Mouse (Mus musculus) adrenal gland, postnatal 36 days (tissue): ENCODE measurements around the gene Nrxn2. TPM values are rescaled to one million over a fixed set of nuclear protein-coding genes. Genes with fewer than 3 reads are reported as not detected.

Experiments used
- DNase-seq, 2 experiments: peaks; one replicate each; pipeline ENCODE4 v3.0.0; 2021; ENCODE audit warnings: mixed read lengths in 1 of 2
- total RNA-seq, 2 experiments: library from RNA; stranded (reverse); gene quantifications; 2 replicates each; pipeline ENCODE4 v1.2.3; 2021

Gene Nrxn2
- total RNA-seq, 2 experiments from 2014 or later, result 9.2 TPM

DNA sequence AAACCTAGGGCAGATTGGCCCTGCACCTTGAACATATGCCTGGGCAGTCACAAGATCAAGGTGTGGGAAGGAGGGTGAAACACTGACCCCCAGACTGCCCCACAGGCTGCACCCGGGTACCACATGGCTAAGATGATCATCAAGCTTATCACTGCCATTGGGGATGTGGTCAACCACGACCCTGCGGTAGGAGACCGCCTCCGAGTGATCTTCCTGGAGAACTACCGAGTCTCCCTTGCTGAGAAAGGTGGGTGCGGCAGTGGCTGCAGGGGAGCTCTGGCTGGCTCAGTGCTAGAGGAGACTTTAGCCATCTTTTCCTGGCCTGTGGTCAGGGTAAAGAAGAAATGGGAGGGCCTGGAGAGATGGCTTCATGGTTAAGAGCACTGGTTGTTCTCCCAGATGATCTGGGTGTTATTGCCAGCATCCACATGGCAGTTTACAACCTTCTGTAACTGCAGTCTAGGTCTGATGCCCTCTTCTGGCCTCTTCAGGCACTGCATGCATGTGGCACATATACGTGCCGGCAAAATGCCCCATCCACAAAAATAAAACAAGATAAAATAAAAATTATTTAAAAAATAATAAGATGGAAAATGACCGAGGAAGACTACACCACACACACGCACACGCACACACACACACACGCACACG, 25.7 kb upstream of the Nrxn2 start:
- DNase-seq, result no peak

DNA sequence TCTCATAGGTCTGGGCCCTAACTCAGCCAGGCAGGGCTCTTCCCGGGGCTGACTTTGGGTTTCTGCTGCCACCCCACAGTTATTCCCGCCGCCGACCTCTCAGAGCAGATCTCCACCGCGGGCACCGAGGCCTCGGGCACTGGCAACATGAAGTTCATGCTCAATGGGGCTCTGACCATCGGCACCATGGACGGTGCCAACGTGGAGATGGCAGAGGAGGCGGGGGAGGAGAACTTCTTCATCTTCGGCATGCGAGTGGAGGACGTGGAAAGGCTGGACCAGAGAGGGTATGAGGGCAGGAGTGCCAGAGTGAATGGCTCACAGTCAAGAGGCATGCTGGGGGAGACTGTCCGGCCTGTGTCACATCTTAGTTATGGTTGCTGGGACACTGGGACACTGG, 24.9 kb upstream of the Nrxn2 start:
- no peak for DNase-seq

DNA sequence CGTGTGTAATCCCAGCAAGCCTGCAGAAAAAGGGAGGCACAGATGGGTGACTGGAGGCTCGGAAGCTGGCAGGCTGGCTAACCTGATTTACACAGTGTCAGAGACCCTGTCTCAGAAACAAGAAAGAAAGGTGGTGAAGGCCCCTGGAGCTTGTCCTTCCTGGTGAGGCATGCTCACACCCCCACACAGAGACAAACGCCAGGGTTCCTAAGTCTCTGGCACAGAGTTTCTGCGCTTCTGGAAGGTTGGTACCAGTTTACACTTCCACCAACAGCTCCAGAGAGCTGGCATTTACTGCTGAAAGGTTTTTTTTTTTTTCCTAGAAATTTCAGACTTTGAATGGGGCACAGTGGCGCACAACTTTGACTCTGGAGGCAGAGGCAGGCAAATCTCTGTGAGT, 22.3 kb upstream of the Nrxn2 start:
- DNase-seq, result no peak

GRCm38 (mm10) chr19:6397582-6398249, 20.8 kb upstream of the Nrxn2 start:
- DNase-seq, result no peak

- DNase-seq, result peak; percentile 76 to 83
Measured at GRCm38 (mm10) chr19:6398447-6399284, 19.9 kb upstream of the Nrxn2 start.

GRCm38 (mm10) chr19:6399285-6400095, 19.0 kb upstream of the Nrxn2 start, which contains the start of gene Rasgrp2:
Gene Rasgrp2, plus strand, starts transcription at chr19:6399340.
- peak; percentile 67 to 76 for DNase-seq

DNA sequence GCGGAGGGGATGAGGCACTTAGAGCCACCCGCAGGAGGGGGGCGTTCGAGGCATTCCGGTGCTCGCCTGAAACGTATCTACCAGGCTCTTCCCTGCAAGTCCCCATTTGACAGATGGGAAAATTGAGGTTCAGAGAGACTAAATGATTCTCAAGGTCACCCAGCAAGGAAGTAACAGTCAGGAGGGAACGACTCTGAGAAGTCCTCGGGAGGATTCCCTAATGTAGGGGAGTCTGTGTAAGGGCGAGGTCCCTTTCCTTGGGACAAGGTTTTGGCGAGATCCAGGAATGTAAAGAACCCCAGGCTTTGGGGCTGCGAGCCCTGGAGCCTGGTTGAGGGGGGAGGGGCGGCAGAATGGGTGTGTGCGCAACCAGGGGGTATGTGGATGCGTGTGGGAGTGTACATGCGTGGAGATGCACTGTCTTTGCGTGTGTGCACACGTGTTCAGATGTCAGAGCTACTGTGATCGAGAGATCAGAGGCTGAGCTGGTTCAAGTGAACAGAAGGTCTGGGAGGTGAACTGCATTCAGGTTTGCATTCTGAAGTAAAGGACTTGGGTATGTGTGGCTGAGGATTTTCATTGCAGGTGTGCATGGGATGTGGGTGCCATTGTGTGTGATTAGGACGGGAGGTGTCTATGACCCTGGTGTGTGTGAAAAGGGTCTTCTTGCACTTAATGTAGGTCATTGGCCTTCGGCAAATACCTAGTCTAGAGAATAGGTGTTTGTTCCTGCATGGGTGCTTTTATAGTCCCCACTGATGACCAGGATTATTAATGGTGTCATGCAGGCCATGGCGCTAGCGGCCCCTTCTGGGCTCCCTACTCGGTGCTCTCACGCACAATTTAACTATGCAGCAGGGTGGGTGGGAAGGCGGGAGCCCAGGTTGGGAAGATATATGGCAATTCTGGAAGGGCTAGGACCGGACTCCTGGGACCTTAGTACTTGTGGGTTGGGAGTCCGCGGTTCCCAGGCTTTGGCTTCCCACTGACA, 18.1 kb upstream of the Nrxn2 start:
- peak in 1 of 2 experiments; percentile 42 for DNase-seq

- DNase-seq, result peak; percentile 83 to 88
Measured at GRCm38 (mm10) chr19:6401131-6401815, 17.3 kb upstream of the Nrxn2 start.

DNA sequence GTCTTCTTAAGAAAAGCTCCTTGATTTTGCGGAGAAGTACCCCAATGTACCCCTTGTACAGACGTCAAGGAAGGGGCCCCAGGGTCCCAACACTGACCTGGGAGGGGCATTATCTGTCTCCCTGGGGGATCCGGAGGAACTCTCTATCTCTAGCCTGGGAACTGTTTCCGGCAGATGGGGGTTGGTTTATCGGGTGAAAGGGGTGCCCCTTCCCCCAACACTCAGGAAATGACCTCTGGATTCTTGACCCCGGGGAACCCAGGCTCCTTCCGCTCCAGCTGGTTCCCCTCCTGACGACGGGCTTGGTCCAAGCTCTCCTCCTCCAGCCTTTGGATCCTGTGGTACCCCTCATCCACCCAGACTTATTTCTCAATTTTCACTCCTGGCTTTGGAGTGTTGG, 16.6 kb upstream of the Nrxn2 start:
- peak in 1 of 2 experiments; percentile 61 for DNase-seq

DNA sequence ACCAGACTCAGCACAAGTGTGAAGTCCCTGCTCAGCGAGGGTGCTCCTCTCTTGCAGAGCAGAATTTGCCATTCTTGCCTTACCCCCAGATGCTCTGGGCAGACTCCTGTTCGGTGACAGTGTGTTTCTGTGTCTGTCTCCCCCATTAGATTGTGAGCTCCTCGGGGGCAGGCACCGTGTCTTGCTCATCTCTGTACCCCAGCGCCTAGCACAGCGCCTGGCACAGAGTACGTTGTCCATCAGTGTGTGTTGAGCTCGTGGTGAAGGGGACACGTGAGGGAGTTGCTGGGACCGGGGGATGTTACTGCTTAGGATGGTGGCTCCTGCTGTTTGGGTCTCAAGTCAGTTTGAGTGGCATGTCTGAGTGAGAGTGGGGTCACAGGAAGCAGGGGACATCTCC, 14.7 kb upstream of the Nrxn2 start:
- DNase-seq, result no peak

DNA sequence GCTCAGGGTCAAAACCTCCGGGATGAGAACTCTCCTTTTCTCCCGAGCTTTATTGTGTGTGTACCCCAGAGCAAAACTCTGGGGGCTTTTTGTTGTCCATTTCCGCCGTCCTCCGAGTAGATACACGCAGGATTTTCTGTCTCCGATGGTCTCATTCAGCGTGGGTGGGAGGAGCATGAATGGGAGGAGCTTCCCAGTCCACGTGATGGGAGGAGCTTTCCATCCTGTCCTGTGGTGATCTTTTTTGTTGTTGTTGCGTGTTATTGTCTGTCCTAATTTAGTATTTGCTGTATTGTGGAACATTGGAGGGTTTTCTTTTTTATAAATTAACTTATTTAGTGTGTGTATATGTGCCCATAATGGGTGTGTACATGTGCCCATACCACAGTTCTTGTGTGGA, 13.1 kb upstream of the Nrxn2 start:
- DNase-seq, result no peak

- DNase-seq, result no peak
Measured at GRCm38 (mm10) chr19:6407109-6407508, 11.4 kb upstream of the Nrxn2 start.

GRCm38 (mm10) chr19:6407816-6408510, 10.6 kb upstream of the Nrxn2 start:
- no peak for DNase-seq

DNA sequence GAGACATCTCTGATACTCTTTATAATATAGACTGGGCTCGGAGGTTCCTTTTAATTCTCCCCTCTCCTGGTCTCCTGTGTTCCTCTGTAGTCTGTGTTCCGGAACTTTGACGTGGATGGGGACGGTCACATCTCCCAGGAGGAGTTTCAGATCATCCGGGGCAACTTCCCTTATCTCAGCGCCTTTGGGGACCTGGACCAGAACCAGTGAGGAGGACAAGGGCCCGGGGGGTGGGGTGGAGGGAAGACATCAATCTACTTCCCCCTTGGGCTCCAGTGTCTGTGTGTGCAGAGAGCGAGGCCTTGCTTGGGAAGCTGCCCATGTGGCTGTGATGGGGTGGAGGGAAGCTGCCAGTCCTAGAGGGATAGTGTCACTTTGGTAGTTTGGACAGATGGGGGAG, 9.8 kb upstream of the Nrxn2 start:
- DNase-seq, result no peak

GRCm38 (mm10) chr19:6409176-6409575, 9.4 kb upstream of the Nrxn2 start:
- no peak for DNase-seq

- no peak for DNase-seq
Measured at GRCm38 (mm10) chr19:6409936-6410335, 8.6 kb upstream of the Nrxn2 start.

DNA sequence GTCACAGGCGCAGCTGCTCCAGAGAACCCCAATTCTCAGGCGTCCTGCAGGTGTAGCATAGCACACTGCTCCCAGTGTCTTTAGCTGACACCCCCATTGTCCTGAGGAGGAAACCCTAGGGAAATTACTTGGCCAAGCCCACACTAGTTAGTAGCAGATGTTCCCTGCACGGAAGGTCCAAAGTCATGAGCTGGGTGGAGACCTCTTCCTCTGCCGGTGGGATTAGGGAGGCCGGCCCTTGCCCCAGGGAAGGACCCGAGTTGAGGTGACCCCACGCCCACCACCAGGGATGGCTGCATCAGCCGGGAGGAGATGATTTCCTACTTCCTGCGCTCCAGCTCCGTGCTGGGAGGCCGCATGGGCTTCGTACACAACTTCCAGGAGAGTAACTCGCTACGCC, 5.7 kb upstream of the Nrxn2 start:
- no peak for DNase-seq

- DNase-seq, result peak; percentile 35 to 50
Measured at GRCm38 (mm10) chr19:6415454-6415853, 3.1 kb upstream of the Nrxn2 start.

GRCm38 (mm10) chr19:6416124-6416770, 2.3 kb upstream of the Nrxn2 start:
- DNase-seq, result no peak
